Mouse (Mus musculus) testis, adult 2 months (tissue): ENCODE results near the gene Nomo1.

Experiments used
- CTCF ChIP-seq: fragments of 200-500 bp; IDR thresholded peaks from 2 replicates; pipeline ENCODE4 v1.5.1; 2012; ENCODE audit warnings: low read depth, mild to moderate bottlenecking, inconsistent platforms, low read length, moderate library complexity; ENCODE audit not compliant: control insufficient read depth, insufficient read depth, insufficient replicate concordance
- POLR2A ChIP-seq: fragments of 200-500 bp; IDR thresholded peaks from 2 replicates; pipeline ENCODE4 v1.6.1; 2012; ENCODE audit warnings: low read depth, mild to moderate bottlenecking, inconsistent platforms, low read length, moderate library complexity; ENCODE audit not compliant: control insufficient read depth

DNA sequence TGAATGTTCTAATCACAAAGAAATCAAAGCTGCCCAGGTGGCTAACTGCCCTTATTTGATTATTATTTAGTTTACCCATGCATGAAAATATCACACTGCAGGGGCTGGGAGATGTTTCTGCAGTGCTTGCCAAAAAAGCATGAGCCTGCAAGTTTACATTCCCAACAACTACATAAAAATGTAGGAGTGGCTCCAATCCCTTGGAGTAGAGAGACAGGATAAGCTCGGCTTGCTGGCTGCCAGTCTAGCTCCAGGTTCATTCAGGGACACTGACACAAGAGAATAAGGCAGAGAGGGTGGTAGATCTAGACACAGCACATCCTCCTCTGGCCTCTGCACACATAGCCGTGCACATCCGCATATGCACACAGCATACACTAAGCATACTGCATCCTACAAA, 13.9 kb upstream of the Nomo1 start:
- no peak for TF ChIP-seq CTCF
- TF ChIP-seq POLR2A = no peak
